Mouse (Mus musculus): Measurements from ENCODE around the gene Kctd3.

- no peak for TF ChIP-seq GATA1 (IDR thresholded peaks at IDR 0.05; ENCODE audit: borderline replicate concordance, low read length)
- TF ChIP-seq FLI1 (IDR thresholded peaks at IDR 0.05; ENCODE audit: low read length) = no peak
Observed at GRCm38 (mm10) chr1:189013587-189013921, 5.9 kb upstream of the Kctd3 start.
